Mouse (Mus musculus) heart, embryonic 11.5 days (tissue): Measurements from ENCODE around the gene Lamtor3. TPM values are rescaled to one million over a fixed set of nuclear protein-coding genes. Genes with fewer than 3 reads are reported as not detected.

Experiments used
- ATAC-seq: fragments of 200-750 bp; cut with Nextera tagmentation; replicated peaks from 2 replicates; pipeline ENCODE4 v1.8.0; 2017; ENCODE audit warnings: moderate library complexity; ENCODE audit not compliant: insufficient number of reproducible peaks, low FRiP score, low TSS enrichment
- H3K27ac ChIP-seq: fragments of 300-500 bp; sonication (generic); 2 replicates; pipeline ENCODE4 v1.5.1; 2014; ENCODE audit warnings: mild to moderate bottlenecking, low read depth, low read length
- H3K27me3 ChIP-seq: fragments of 300-500 bp; sonication (generic); 2 replicates; pipeline ENCODE4 v1.6.1; 2014; ENCODE audit warnings: mild to moderate bottlenecking, low read length, mixed read lengths; ENCODE audit not compliant: control insufficient read depth, insufficient read depth
- H3K36me3 ChIP-seq: fragments of 300-500 bp; sonication (generic); 2 replicates; pipeline ENCODE4 v1.6.1; 2014; ENCODE audit warnings: mild to moderate bottlenecking, low read length, moderate library complexity, mixed read lengths; ENCODE audit not compliant: control insufficient read depth, insufficient read depth
- H3K4me1 ChIP-seq: fragments of 300-500 bp; sonication (generic); 2 replicates; pipeline ENCODE4 v1.6.1; 2014; ENCODE audit warnings: low read length; ENCODE audit not compliant: control insufficient read depth, insufficient read depth
- H3K4me2 ChIP-seq: fragments of 300-500 bp; sonication (generic); 2 replicates; pipeline ENCODE4 v1.6.1; 2014; ENCODE audit warnings: mild to moderate bottlenecking, moderate library complexity
- H3K4me3 ChIP-seq: fragments of 300-500 bp; sonication (generic); 2 replicates; pipeline ENCODE4 v1.5.1; 2014; ENCODE audit warnings: low read depth, low read length
- H3K9ac ChIP-seq: fragments of 300-500 bp; sonication (generic); 2 replicates; pipeline ENCODE4 v1.6.1; 2014; ENCODE audit warnings: mild to moderate bottlenecking, low read depth, low read length, moderate library complexity
- H3K9me3 ChIP-seq: fragments of 300-500 bp; sonication (generic); replicated peaks from 2 replicates; pipeline ENCODE4 v1.6.1; 2016; ENCODE audit warnings: low read length; ENCODE audit not compliant: control insufficient read depth
- WGBS: fragments of 180-500 bp; shearing (Covaris S2); extraction: QIAGEN DNeasy Blood & Tissue Kit; methylation state at CpG from one replicate; pipeline ENCODE4 v1.1.7; 2014; ENCODE audit not compliant: insufficient replicate concordance; 5-methylcytosine and 5-hydroxymethylcytosine counted together
- polyA plus RNA-seq: library from polyadenylated mRNA; unstranded; fragments of >200 nt; fragmentation: Nextera tagmentation; extraction: Ambion mirVana; gene quantifications from 2 replicates; pipeline ENCODE4 v1.2.1, GENCODE M21; 2014

The Lamtor3 gene
- polyA plus RNA-seq, 1 experiment from 2014 or later = 97.0 TPM

DNA sequence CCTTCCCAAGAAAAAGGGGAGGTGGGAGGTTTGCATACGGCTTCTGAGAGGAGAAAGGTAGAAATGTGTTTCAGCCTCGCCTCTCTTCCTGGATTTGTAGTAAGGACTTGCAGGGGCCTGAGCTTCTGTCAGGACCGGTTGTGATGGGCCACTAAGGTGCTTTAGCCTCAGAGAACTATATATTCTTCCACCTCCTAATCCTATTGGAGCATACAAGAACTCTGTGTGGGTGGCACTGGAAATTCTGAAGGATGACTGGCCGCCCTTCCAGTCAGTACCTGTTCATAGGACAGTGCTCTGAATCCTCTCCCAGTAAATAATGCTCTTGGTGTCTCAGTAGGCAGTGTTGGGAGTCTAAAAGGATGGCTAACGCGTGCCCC is 616 bp downstream of the Lamtor3 start:
- H3K27me3 ChIP-seq = no peaks in the 10 kb centered on the region
- H3K9me3 ChIP-seq = no peaks in the 10 kb centered on the region
- H3K27ac ChIP-seq = peak overlapping the region; percentile 57
- WGBS = 10% methylated on average over 6 of the region's 6 CpGs
- peaks cover 11% of the 10 kb centered on the region for H3K4me1 ChIP-seq
- H3K4me2 ChIP-seq = peak overlapping the region; percentile 82
- ATAC-seq = 0 out of 2 replicates have a peak, but pooled peaks have one; percentile 27
- H3K4me3 ChIP-seq = peak overlapping the region; percentile 70
- 0 out of 2 replicates have a peak, but pooled peaks cover 2% of the 10 kb centered on the region for H3K36me3 ChIP-seq
- peak overlapping the region; percentile 80 for H3K9ac ChIP-seq

DNA sequence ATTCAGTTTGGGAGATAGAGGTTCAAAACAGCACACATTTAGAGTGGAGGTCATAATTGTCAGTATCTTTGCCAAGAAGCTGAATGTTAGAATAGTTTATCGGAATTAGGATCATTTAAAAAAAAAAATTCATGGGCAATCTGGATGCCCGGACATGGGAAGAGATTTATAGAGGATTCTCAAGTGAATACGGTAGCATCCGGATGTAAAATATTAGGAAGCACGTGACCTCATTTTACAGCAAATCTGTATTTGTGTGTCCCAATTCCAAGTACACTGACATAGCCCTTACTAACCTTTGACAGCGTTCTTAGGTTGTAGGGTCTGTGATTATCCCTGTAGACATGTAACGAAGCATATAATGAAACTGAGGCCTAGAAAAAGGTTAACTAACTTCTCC is 1.1 kb downstream of the Lamtor3 start:
- Histone ChIP-seq H3K4me1 (peaks cover 11% of the 10 kb centered on the region), H3K27ac (no peak overlapping the region), H3K9me3 (no peaks in the 10 kb centered on the region), H3K27me3 (no peaks in the 10 kb centered on the region), H3K9ac (peak overlapping the region; percentile 80), H3K4me3 (peak overlapping the region; percentile 70), H3K36me3 (0 out of 2 replicates have a peak, but pooled peaks cover 2% of the 10 kb centered on the region), H3K4me2 (peak overlapping the region; percentile 82)
- no peak for ATAC-seq
- 92% methylated on average over 7 of the region's 7 CpGs for WGBS

DNA sequence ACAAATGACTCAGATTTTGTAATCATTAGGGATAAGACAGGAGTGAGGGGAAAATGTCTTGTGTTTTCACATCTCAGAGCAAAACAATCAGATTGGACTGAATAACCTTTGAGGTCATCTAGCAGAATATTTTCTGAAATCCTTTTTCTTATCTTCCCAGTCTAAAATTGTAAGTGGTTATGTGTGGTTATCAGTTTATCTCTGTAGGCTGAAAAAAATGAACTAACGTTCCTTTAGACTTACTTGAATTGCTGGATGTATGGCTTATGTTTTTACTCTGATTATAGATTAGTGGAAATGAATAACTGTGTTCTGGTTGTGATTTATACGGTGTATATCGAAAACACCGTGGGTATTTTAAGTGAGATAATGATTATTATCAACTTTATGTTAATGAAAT is 2.3 kb downstream of the Lamtor3 start:
- no peak overlapping the region for H3K4me3 ChIP-seq
- no peaks in the 10 kb centered on the region for H3K27me3 ChIP-seq
- no peak overlapping the region for H3K27ac ChIP-seq
- no peaks in the 10 kb centered on the region for H3K9me3 ChIP-seq
- no peak for ATAC-seq
- H3K4me2 ChIP-seq = no peak overlapping the region
- H3K36me3 ChIP-seq = peaks cover 6% of the 10 kb centered on the region; the same call in 1 of the 2 replicates
- 92% methylated on average over 4 of the region's 4 CpGs for WGBS
- H3K9ac ChIP-seq = no peak overlapping the region
- peaks cover 11% of the 10 kb centered on the region for H3K4me1 ChIP-seq

GRCm38 (mm10) chr3:137927010-137927409 is 8.7 kb downstream of the Lamtor3 start:
- Histone ChIP-seq H3K36me3 (peaks cover 9% of the 10 kb centered on the region), H3K27me3 (no peaks in the 10 kb centered on the region)

GRCm38 (mm10) chr3:137929940-137930339 is 11.6 kb downstream of the Lamtor3 start:
- H3K36me3 ChIP-seq = peaks cover 7% of the 10 kb centered on the region
- no peaks in the 10 kb centered on the region for H3K9me3 ChIP-seq
- no peak overlapping the region for H3K9ac ChIP-seq
- no peak overlapping the region for H3K4me3 ChIP-seq
- 82% methylated on average over 3 of the region's 3 CpGs for WGBS
- no peaks in the 10 kb centered on the region for H3K27me3 ChIP-seq
- no peaks in the 10 kb centered on the region for H3K4me1 ChIP-seq
- ATAC-seq = no peak
- H3K4me2 ChIP-seq = no peak overlapping the region
- H3K27ac ChIP-seq = no peak overlapping the region

More at GRCm38 (mm10) chr3:137927010-137927409, 8.7 kb downstream of the Lamtor3 start:
- H3K4me2 ChIP-seq = no peak overlapping the region
- H3K4me1 ChIP-seq = no peaks in the 10 kb centered on the region
- WGBS = 89% methylated on average over 4 of the region's 4 CpGs
- H3K9ac ChIP-seq = no peak overlapping the region
- no peak overlapping the region for H3K4me3 ChIP-seq
- no peaks in the 10 kb centered on the region for H3K9me3 ChIP-seq
- H3K27ac ChIP-seq = no peak overlapping the region
- no peak for ATAC-seq

DNA sequence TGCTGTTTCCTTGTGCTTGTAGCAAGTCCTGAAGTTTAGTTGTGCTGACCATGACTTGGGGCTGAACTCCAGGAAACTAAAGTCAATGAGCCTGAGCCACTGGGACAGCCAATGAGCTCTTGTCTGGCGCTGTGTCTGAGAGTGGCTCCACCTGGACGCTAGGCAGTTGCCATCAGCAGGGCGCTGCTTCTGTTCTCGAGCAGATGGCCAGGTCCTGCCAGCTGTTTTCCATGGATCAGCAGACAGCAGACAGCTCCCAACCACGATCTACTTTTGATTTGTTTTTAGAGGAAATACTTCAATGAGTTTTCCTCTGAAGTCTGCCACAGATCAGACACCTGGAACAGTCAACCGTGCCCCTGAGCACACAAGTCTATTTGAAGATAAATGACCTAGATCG is 14.4 kb downstream of the Lamtor3 start:
- Histone ChIP-seq H3K4me2 (no peak overlapping the region), H3K27me3 (no peaks in the 10 kb centered on the region), H3K4me3 (no peak overlapping the region), H3K4me1 (no peaks in the 10 kb centered on the region), H3K36me3 (no peaks in the 10 kb centered on the region; the same call in 1 of the 2 replicates), H3K9me3 (no peaks in the 10 kb centered on the region), H3K27ac (no peak overlapping the region), H3K9ac (no peak overlapping the region)
- no peak for ATAC-seq
- WGBS = 72% methylated on average over 7 of the region's 7 CpGs

DNA sequence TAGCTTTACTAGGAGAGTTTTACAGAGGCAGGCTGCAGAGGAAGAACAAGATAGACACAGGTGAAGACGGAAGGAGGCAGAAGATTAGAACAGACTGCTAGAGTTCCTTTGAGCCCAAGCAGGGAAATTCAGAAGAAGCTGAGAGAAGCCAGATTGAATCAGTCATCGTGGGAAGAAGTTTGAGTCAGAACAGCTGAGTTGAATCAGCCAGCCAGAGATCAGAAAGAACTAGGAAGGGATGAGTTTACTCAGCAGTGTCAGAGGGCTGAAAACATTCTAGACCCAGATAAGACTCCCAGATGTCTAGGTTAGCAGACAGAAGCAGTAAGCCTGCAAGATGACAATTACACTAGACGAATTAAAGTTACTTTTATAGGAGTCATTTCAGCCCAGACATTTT is 15.7 kb downstream of the Lamtor3 start:
- no peaks in the 10 kb centered on the region; the same call in 1 of the 2 replicates for H3K36me3 ChIP-seq
- no peaks in the 10 kb centered on the region for H3K27me3 ChIP-seq
- H3K27ac ChIP-seq = no peak overlapping the region
- H3K4me2 ChIP-seq = no peak overlapping the region
- no peaks in the 10 kb centered on the region for H3K4me1 ChIP-seq
- H3K9me3 ChIP-seq = no peaks in the 10 kb centered on the region
- WGBS = 60% methylated on average over 3 of the region's 3 CpGs
- no peak overlapping the region for H3K9ac ChIP-seq
- no peak for ATAC-seq
- H3K4me3 ChIP-seq = no peak overlapping the region

DNA sequence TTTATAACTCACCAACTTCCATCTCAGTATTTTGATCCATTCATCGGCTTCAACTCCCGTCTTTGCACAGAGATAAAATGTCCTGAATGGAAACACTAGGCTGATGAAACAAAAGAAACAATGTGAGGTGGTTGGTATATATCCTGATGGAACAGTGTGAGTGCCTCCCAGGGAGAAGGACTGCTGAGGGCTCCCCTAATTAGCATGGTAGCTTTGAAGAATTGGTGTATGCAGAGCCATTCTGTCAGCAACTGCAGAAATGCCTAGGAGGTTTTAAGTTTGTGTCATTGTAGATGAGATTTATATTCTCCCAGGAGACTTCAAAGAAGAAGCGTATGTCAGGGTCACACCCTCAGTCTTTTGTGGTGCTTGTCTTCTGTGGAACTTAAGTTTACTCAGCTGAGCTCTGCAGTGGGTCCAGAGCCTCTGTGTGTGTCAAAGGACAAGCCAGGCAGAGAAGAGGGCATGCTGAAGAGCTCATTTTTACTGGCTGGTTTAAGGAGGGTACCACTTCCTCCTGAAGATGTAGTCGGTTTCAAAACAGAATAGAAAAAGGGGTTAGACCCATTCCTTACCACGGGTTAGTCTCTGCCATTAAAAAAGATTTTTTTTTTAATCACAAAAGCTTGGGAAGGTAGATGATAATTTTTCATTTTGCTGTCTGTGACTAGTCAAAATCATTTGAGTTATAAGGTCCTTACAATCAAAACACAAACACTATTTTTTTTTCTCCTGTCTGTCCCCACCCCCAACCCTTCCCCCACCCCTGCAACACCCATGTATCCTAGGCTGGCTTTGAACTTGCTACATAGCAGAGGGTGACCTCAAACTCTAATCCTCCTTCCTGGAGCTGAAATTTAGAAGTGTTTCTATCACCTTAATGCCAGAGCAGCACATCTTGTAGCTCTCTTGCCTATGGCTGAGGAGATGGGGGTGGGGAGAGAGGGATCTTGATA is 17.5 kb downstream of the Lamtor3 start:
- H3K4me1 ChIP-seq = peaks cover 5% of the 10 kb centered on the region
- H3K9ac ChIP-seq = no peak overlapping the region
- WGBS = 66% methylated on average over 5 of the region's 5 CpGs
- H3K36me3 ChIP-seq = no peaks in the 10 kb centered on the region; the same call in 1 of the 2 replicates
- no peaks in the 10 kb centered on the region for H3K9me3 ChIP-seq
- no peaks in the 10 kb centered on the region for H3K27me3 ChIP-seq
- H3K4me3 ChIP-seq = no peak overlapping the region
- no peak for ATAC-seq
- H3K27ac ChIP-seq = no peak overlapping the region
- H3K4me2 ChIP-seq = no peak overlapping the region
